Mouse (Mus musculus) fibroblast of lung, adult 2 months (primary cell): Measurements from ENCODE around the gene Ear14.
"Not testable (repeated sequence)": the region's sequence is repeated elsewhere in the genome, so short reads cannot be mapped to it uniquely, and the experiment has no call there.

Experiments used
- DNase-seq: peaks from one replicate; pipeline ENCODE4 v3.0.0-alpha.2; 2011; ENCODE audit warnings: low read depth

The Ear14 gene

GRCm38 (mm10) chr14:51203115-51203514 is at the start of gene Ear14:
Ear14 (plus strand) TSS chr14:51203391.
- DNase-seq: no peak

GRCm38 (mm10) chr14:51156056-51156735 is 47.0 kb upstream of the Ear14 start:
- DNase-seq: no peak

GRCm38 (mm10) chr14:51156736-51157068 is 46.5 kb upstream of the Ear14 start:
- no peak for DNase-seq

- DNase-seq: no peak
These were observed 46.1 kb upstream of the Ear14 start for GRCm38 (mm10) chr14:51157072-51157471.

GRCm38 (mm10) chr14:51161976-51162375 is 41.2 kb upstream of the Ear14 start, which contains the start of gene Rnase2b:
Rnase2b (plus strand) TSS chr14:51162260.
- not testable (repeated sequence) for DNase-seq

- not testable (repeated sequence) for DNase-seq
These were observed 39.9 kb upstream of the Ear14 start for GRCm38 (mm10) chr14:51163323-51163722.

GRCm38 (mm10) chr14:51165435-51165834 is 37.8 kb upstream of the Ear14 start:
- DNase-seq: no peak

- no peak for DNase-seq
These were observed 37.1 kb upstream of the Ear14 start for GRCm38 (mm10) chr14:51166068-51166467.

GRCm38 (mm10) chr14:51172095-51172865 is 30.9 kb upstream of the Ear14 start:
- not testable (repeated sequence) for DNase-seq

GRCm38 (mm10) chr14:51172947-51173346 is 30.2 kb upstream of the Ear14 start:
- DNase-seq: not testable (repeated sequence)

- no peak for DNase-seq
These were observed 29.3 kb upstream of the Ear14 start for GRCm38 (mm10) chr14:51173843-51174242.

- DNase-seq: not testable (repeated sequence)
These were observed 22.1 kb upstream of the Ear14 start for GRCm38 (mm10) chr14:51181051-51181450.

GRCm38 (mm10) chr14:51195681-51196080 is 7.5 kb upstream of the Ear14 start:
- no peak for DNase-seq

- peak; percentile 21 for DNase-seq
These were observed 3.8 kb upstream of the Ear14 start, which contains the start of gene Ang2 for GRCm38 (mm10) chr14:51199098-51200023. Ang2 (minus strand) TSS chr14:51199148.

GRCm38 (mm10) chr14:51200054-51200453 is 3.1 kb upstream of the Ear14 start:
- peak; percentile 22 for DNase-seq

- DNase-seq: no peak
These were observed 2.7 kb upstream of the Ear14 start for GRCm38 (mm10) chr14:51200466-51200865.

- DNase-seq: not testable (repeated sequence)
These were observed 16.9 kb downstream of the Ear14 start for GRCm38 (mm10) chr14:51220075-51220474.

GRCm38 (mm10) chr14:51229657-51230056 is 26.5 kb downstream of the Ear14 start:
- not testable (repeated sequence) for DNase-seq

- DNase-seq: not testable (repeated sequence)
These were observed 34.3 kb downstream of the Ear14 start for GRCm38 (mm10) chr14:51237488-51237887.

GRCm38 (mm10) chr14:51240899-51241298 is 37.7 kb downstream of the Ear14 start:
- peak; percentile 5 for DNase-seq

- no peak for DNase-seq
These were observed 44.5 kb downstream of the Ear14 start for GRCm38 (mm10) chr14:51247736-51248135.

- no peak for DNase-seq
These were observed 47.2 kb downstream of the Ear14 start for GRCm38 (mm10) chr14:51250348-51250747.
